Mouse (Mus musculus) ES-Bruce4 (cell line): ENCODE measurements around the gene Ebp. TPM values are rescaled to one million over a fixed set of nuclear protein-coding genes. Genes with fewer than 3 reads are reported as not detected.

ENCODE experiments used
- H3K27ac ChIP-seq: 2 replicates; pipeline ENCODE4 v1.5.1; 2012; ENCODE audit warnings: low read length, inconsistent platforms; ENCODE audit not compliant: insufficient read depth
- H3K27me3 ChIP-seq: 2 replicates; pipeline ENCODE4 v1.6.1; 2012; ENCODE audit warnings: mild to moderate bottlenecking, low read length, inconsistent platforms; ENCODE audit not compliant: control insufficient read depth, poor library complexity, insufficient read depth, severe bottlenecking
- H3K36me3 ChIP-seq: 2 replicates; pipeline ENCODE4 v1.6.1; 2012; ENCODE audit warnings: inconsistent platforms, mild to moderate bottlenecking, low read length, moderate library complexity; ENCODE audit not compliant: control insufficient read depth, poor library complexity, insufficient read depth, severe bottlenecking
- H3K4me1 ChIP-seq: one replicate; pipeline ENCODE4 v1.8.1; 2011; ENCODE audit warnings: low read length; ENCODE audit not compliant: control insufficient read depth, insufficient read depth
- H3K4me3 ChIP-seq: 2 replicates; pipeline ENCODE4 v1.5.1; 2011; ENCODE audit warnings: low read depth, mild to moderate bottlenecking, low read length
- H3K9ac ChIP-seq: 2 replicates; pipeline ENCODE4 v1.6.1; 2012; ENCODE audit warnings: low read depth, mild to moderate bottlenecking, inconsistent platforms; ENCODE audit not compliant: poor library complexity, severe bottlenecking
- H3K9me3 ChIP-seq: replicated peaks from 2 replicates; pipeline ENCODE4 v1.6.1; 2012; ENCODE audit warnings: mild to moderate bottlenecking, low read length, inconsistent platforms; ENCODE audit not compliant: control insufficient read depth, poor library complexity, insufficient read depth, severe bottlenecking
- CTCF ChIP-seq: IDR thresholded peaks from one replicate; pipeline ENCODE4 v1.8.1; 2011; ENCODE audit warnings: low read depth, low read length
- EP300 ChIP-seq: IDR thresholded peaks from 2 replicates; pipeline ENCODE4 v1.6.1; 2011; ENCODE audit warnings: low read depth, low read length; ENCODE audit not compliant: insufficient read depth
- POLR2A ChIP-seq: IDR thresholded peaks from one replicate; pipeline ENCODE4 v1.8.1; 2011; ENCODE audit warnings: low read length; ENCODE audit not compliant: insufficient read depth
- polyA plus RNA-seq: library from polyadenylated mRNA; stranded (reverse); fragments of >200 nt; gene quantifications from 2 replicates; pipeline ENCODE4 v1.2.4, GENCODE M21; 2011; ENCODE audit warnings: low read depth; ENCODE audit not compliant: missing spikeins, insufficient read depth, insufficient read length

Gene Ebp
- polyA plus RNA-seq, 1 experiment: 59.1 TPM

- Histone ChIP-seq H3K4me1 (no peaks in the 10 kb centered on the region), H3K9ac (no peak overlapping the region), H3K9me3 (no peaks in the 10 kb centered on the region), H3K27me3 (no peaks in the 10 kb centered on the region), H3K4me3 (no peak overlapping the region), H3K36me3 (no peaks in the 10 kb centered on the region), H3K27ac (no peak overlapping the region)
- no peak for TF ChIP-seq CTCF
- no peak for TF ChIP-seq POLR2A
- TF ChIP-seq EP300: no peak
Measured at GRCm38 (mm10) chrX:8204076-8204475, 10.8 kb upstream of the Ebp start.

DNA sequence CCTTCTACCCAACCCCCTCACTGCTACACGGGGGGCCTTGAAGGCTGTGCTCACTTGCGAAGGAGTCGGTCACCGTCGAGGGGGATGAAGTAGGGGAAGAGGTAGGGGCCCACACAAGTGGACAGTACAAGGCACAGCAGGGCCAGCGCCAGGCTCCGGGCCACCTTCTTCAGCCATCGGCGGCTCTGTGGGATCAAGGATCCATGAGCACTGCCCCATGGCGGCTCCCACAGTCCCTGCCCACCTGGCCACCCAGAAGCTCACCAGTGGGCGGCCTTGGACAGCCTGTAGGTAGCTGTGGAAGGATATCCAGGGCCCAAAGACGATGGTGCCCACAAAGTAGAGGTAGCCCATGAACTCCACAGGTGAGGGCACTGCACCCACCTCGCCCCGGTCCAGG is 9.8 kb upstream of the Ebp start:
- H3K4me1 ChIP-seq: no peaks in the 10 kb centered on the region
- no peak overlapping the region for H3K9ac ChIP-seq
- H3K4me3 ChIP-seq: 0 out of 2 replicates have a peak overlapping the region, but pooled peaks have one; percentile 23
- no peak for TF ChIP-seq EP300
- TF ChIP-seq POLR2A: no peak
- TF ChIP-seq CTCF: no peak
- H3K9me3 ChIP-seq: no peaks in the 10 kb centered on the region
- H3K36me3 ChIP-seq: no peaks in the 10 kb centered on the region
- H3K27me3 ChIP-seq: no peaks in the 10 kb centered on the region
- no peak overlapping the region for H3K27ac ChIP-seq

DNA sequence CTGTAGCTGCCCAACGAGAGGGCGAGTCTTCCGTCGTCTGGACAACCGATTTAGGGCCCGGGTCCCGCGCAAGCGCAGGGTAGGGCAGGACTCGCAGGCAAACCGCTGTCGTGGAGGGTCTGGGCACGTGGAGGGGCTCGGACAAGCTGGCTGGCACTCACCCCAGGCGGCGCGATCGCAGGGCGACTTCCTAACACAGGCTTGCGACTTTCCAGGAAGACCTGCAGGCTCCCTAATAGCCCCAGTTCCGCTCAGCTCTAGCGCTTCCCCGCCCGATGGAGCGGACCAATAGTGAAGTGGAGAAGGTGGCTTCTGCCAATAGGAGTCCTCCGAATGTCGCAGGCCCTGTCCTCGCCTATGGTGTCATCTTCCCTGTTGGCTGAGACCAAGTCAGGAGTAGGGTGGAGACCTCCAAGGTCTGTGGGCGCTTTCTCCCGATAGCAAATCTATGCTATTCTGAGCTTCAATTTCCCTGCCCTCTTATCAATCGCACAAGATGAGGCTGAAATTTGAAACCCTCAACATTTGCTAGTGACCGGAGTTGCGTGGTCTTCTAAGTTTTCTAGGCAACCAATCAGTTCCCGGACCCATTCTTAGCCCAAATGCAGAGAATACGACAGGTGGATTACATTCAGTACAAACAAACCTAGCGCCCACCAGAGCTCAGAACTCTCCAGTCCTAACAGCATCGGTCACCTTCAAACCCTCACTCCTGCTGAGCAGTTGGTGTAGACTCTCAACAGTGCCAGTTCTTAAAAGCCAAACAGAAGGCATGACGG is 483 bp downstream of the Ebp start:
- peaks cover 2% of the 10 kb centered on the region for H3K4me1 ChIP-seq
- H3K4me3 ChIP-seq: peak overlapping the region; percentile 71
- no peaks in the 10 kb centered on the region for H3K9me3 ChIP-seq
- no peaks in the 10 kb centered on the region; the same call in 1 of the 2 replicates for H3K36me3 ChIP-seq
- no peak for TF ChIP-seq CTCF
- TF ChIP-seq EP300: no peak
- TF ChIP-seq POLR2A: no peak
- H3K27ac ChIP-seq: peak overlapping the region; percentile 72
- H3K9ac ChIP-seq: peak overlapping the region; percentile 27
- H3K27me3 ChIP-seq: no peaks in the 10 kb centered on the region

- no peaks in the 10 kb centered on the region; the same call in 1 of the 2 replicates for H3K36me3 ChIP-seq
- TF ChIP-seq CTCF (no peak), EP300 (no peak), POLR2A (no peak)
- H3K27ac ChIP-seq: peak overlapping the region; percentile 24; the same call in 1 of the 2 replicates
- no peaks in the 10 kb centered on the region for H3K27me3 ChIP-seq
- peak overlapping the region; percentile 71 for H3K4me3 ChIP-seq
- H3K9me3 ChIP-seq: no peaks in the 10 kb centered on the region
- H3K9ac ChIP-seq: peak overlapping the region; percentile 27
- H3K4me1 ChIP-seq: peaks cover 2% of the 10 kb centered on the region
Measured at GRCm38 (mm10) chrX:8192126-8192639, 1.1 kb downstream of the Ebp start.

DNA sequence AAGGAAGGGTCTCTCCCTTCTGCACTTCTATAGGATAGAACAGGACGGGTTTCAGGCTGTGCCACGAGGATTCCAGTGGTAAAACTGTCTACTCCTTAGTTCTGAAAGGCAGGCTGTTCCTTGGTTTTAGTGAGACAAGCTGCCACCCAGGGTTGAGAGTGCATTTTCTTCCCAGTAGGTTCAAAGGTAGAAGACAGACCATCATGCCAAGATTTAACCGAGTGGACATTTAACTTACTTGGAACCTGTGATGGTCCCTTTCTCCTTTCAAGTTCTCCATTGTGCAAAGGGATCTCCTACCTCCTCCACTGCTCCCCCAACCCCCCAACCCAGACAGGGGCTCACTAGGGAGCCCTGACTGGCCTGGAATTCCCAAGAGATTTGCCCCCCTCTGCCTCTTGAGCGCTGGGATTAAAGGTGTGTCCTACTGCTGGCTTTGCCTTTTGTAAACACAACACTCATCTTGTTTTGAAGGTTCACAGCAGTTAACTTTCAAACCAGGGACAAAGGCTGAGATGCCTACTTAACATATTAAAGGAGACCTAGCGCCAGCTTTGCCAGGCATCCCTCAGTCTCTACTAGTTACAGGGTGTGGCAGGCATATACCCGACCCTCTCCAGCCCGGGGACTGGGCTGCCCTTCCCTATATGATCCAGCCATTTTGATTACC is 10.3 kb downstream of the Ebp start:
- Histone ChIP-seq H3K9ac (no peak overlapping the region), H3K36me3 (peaks cover 2% of the 10 kb centered on the region), H3K4me3 (no peak overlapping the region), H3K27ac (peak overlapping the region; percentile 91), H3K4me1 (peaks cover 2% of the 10 kb centered on the region), H3K27me3 (no peaks in the 10 kb centered on the region), H3K9me3 (no peaks in the 10 kb centered on the region)
- no peak for TF ChIP-seq EP300
- TF ChIP-seq CTCF: no peak
- no peak for TF ChIP-seq POLR2A

GRCm38 (mm10) chrX:8179646-8180045 is 13.7 kb downstream of the Ebp start:
- TF ChIP-seq EP300 (no peak), POLR2A (no peak), CTCF (no peak)
- Histone ChIP-seq H3K9me3 (no peaks in the 10 kb centered on the region), H3K9ac (no peak overlapping the region), H3K27me3 (no peaks in the 10 kb centered on the region), H3K27ac (no peak overlapping the region), H3K4me1 (peaks cover 2% of the 10 kb centered on the region), H3K4me3 (no peak overlapping the region), H3K36me3 (no peaks in the 10 kb centered on the region)
